Mouse (Mus musculus): ENCODE results near the gene Sf3b1.
"Not testable (repeated sequence)": the region's sequence is repeated elsewhere in the genome, so short reads cannot be mapped to it uniquely, and the experiment has no call there.

Sf3b1 gene

DNA sequence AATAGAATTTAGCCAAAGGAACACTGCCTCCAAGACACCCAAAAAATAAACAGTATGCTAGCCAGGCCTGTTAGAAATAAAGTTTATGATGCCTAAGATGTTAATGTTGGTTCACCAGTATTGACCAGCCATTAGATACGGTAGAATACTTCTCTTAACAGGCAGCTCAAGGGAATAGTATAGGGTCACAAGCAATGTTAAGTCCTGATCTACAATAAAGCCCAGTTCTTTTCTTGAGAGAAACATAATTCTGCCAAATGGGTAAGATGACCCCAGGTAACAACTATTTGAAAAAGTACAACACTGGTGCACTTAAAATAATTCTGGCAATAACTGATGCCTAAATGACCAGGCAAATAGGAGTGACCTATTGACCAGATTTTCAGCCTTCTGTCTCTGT, 685 bp upstream of the Sf3b1 start:
- DNase-seq: no peak

DNA sequence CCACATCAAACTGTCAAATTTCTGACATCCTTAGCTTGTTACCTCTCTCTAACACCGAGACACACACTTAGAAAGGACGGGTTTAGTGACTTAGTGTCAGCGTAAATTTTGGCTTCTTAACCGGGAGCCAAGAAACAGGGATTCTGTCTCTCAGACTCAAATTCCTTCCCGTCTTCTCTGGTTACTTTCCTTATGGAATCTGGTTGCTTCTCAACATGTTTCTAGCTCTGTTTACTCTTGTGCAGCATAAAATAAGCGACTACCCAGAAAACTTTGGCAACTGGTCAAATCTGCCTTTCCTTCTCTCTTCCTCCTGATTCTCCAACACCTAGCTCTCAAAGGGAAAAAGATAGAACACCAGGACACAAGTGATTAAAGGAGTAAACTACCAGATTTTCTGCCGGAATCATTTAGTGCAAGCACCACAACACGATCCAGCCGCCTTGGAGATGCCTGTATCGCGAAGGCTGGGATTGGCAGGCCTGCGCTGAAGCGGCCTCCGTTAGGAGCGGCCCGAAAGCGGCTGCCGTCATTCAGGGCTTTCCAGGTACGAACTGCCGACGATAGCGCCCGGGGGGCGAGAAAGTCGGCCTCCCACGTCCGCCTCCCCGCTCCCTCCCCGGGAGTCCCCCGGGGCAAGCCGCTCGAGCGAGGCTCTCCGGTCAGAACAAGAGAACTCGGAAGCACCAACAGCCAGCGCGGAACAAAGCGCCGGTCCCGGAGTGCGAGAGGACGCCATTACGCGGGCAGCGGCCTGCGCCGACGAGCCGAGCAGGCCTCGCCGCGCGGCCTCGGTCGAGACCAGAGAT, 633 bp downstream of the Sf3b1 start:
- DNase-seq: no peak

DNA sequence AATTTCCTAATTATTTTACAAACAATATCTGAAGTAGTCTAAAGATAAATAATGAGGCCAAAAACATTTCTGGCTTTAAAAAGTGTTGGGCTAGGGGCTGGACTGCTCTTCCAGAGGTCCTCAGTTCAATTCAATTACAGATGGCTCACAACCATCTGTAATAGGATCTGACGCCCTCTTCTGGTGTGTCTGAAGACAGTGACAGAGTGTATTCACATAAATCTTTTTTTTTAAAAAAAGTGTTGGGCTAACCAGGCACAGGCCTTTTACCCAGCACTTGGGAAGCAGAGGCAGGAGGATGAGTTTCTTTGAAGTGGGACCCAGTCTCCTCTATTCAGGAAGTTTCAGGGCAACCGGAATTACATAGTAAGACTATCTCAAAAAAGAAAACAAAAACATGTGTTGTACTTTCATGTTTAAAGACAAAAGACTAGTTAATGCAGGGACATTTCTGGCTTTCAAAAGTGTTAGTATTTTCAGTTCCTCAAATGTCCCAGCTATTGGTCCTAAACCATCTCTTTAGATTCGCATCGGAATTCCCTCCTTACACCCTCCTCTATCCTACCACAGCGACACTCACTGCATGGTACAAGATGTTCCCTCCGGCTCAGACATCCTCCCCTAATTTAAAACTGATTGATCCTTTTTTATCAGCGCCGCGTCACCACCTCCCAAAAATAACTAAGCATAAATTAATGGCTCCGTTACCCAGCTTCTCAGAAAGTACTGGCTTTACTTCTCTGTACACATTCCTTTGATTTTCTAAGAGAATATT, 1.4 kb downstream of the Sf3b1 start:
- DNase-seq: peak; percentile 43 to 52

DNA sequence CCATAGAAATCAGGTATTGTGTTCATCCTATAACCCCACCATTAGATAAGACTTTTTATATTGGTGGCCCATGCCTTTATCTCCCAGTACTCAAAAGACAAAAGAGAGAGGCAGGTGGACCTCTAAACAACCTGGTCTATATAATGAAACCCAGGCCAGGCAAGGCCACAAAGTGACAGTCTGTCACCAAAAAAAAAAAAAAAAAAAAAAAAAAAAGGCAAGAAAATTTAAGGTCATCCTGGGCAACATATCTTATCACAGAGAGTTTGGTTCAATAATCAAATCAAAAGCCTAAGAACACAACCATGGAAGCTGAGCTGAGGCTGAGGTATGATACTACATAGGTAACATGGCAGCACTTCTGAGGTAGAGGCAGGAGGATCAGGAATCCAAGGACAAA, 5.4 kb downstream of the Sf3b1 start:
- no peak for DNase-seq

DNA sequence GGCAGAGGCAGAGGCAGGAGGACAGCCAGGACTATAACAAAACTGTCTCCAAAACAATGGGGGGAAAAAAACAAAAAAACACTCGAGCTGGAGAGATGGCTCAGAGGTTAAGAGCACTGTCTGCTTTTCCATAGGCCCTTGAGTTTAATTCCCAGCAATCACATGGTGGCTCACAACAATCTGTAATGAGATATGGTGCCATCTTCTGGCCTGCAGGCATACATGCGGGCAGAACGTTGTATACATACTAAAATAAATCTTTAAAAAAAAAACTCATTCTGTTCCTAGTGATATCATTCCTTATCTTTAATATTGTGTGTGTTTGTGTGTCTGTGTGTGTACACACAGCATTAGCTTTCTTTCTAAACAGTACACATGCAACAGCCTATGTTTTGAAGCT, 14.8 kb downstream of the Sf3b1 start:
- DNase-seq: no peak

DNA sequence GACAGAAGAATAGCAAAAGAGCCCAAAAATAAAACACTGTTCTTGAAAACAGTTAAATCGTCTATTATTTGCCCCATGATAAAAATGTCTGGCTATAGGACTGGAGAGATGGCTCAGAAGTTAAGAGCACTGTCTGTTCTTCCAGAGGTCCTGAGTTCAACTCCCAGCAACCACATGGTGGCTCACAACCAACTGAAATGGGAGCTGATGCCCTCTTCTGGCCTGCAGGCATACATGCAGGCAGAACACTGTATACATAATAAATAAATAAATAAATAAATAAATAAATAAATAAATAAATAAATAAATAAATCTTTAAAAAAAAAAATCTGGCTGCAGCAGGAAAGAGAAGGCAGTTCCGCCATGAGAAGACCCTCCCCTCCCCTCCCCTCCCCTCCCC, 19.0 kb downstream of the Sf3b1 start:
- DNase-seq: peak; percentile 36 to 40

DNA sequence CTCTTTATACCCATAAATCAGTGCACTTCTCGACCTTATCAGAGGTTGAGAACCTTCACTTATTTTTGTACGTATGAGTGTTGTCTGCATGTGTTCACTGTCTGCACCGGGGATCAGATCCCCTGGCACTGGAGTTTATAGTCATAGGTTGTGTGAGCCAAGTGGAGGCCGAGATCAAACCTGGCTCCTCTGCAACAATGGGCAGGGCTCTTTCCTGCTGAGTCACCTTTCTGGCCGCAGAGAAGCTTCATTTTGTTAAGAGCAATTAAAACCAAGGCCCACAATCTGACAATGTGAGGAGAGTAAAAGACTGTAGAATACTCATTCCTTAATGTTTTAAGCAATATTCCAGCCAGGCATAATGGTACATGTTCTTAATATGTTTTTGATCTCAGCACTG, 33.7 kb downstream of the Sf3b1 start:
- DNase-seq: no peak

DNA sequence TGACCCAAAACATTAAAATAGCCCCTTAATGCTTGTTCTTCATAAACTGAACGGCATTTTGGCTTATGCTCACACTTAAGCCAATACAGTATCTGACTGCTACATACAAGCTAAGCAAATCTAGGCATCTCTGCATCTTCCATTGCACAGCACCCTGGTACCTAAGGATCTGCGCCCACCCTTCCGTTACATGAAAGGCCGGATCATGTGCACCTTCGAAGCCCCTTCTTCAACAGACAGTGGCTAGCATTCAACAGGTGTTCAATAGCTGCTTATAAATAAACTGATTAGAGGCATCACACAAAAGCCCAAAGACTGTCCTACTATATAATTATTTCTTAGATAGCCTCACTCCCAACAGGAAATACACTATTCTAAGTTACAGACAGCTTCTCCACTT, 41.0 kb downstream of the Sf3b1 start:
- DNase-seq: no peak

DNA sequence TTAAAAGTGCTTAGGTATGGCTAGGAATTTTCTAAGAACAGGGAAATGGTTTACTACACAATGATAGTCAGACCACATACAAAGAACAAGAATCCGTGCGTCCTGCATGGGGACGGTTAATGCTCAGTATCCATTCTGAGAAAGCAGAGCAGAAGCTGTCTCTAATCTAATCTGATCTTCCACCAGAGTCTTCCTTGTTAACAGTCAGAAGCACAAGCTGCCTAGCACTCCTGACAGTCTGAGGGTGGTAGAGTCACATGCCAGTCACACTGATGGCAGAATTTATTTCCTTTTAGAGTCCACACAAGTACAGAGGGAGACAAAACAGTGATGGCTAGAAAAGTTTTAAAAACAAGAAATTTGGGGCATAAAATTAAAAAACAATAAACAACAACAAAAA, 41.5 kb downstream of the Sf3b1 start:
- no peak for DNase-seq

DNA sequence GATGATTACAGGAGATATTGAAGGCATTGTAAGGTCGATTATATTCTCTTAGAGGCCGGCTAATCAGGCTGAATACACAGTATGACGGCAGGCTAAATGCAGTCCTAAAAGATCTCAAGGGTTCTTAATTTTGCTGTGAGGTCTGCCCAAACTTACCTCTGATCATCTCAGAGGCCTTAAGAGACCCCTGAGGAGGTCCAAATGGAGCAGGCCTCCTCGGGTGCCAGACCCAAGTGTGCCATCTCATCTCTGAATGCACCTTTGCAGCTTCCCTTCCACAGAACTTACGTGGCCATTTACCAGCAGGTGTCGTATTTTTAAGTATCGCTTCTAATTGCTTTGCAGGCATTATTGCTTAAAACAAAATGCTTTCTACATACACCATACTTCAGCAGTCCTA, 43.1 kb downstream of the Sf3b1 start:
- no peak for DNase-seq

DNA sequence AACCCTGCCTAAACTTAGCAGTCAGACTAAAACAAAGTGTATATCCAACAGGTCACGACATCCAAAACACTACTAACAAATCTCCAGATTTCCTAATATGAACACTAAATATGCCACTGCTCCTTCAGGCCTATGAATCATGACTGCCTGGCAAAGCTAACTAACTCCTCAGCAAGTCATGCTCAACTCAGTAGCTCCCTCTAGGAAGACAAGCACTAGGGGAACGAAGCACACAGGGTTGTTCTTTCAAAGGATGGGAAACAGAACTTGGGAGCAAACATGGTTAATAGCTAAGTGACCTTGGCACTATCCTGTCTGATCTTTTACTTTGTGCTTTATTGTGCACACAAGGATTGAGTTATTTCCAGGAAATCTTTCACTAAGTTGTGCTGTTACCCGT, 43.9 kb downstream of the Sf3b1 start:
- no peak for DNase-seq

DNA sequence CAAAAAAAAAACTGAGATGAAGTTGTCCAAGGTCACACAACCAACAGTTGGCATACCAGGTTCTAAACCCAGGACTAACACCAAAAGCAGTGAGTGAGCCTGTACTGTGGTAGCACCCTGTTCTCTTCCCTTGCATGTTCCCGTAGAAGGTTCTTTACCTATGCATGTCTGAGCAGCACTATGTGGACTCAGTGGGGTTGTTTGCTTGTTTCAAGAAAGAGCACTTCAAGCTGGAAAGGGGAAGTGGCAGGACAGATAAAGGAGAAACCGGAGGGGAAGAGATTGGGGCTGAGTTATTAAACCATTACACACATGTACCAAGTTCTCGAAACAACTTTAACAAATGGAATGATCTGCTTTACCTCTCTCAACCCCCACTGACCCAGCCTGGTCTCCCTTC, 44.6 kb downstream of the Sf3b1 start:
- peak in 1 of 2 experiments; percentile 7 for DNase-seq

DNA sequence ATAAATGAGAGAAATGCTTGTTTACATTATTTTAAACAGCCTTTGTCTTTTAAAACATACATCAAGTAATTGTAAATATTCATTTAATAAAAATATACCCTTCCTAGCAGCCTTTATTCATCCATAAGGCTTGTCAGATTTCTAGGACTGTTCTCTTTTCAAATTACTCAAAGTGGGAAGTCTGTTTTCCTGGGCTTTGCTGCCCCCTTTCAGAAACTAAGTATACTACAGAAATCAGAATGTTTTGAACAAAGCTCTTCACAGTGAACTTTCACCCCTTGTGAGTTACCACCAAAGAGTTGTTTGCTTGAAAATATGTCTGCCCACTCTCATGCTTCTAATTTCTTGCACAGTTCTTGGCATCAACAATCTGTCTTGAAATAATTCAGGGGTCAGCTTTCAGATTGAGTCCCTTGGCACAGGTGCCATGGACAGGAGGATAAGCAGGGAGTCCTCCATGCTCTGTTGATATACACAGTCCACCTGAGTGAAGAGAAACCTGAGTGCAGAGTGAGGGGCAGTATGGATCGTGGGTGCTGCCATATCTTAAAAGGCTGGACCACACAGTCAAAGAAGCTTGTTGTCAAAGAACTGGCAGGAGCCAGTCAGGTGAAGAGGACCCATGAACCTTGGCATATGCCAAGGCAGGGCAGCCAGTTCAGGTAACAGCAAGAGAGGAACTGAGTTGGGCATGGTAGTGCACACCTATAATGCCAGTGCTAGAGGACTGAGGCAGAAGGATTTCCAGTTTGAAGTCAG, 47.9 kb downstream of the Sf3b1 start:
- DNase-seq: peak; percentile 21 to 22

DNA sequence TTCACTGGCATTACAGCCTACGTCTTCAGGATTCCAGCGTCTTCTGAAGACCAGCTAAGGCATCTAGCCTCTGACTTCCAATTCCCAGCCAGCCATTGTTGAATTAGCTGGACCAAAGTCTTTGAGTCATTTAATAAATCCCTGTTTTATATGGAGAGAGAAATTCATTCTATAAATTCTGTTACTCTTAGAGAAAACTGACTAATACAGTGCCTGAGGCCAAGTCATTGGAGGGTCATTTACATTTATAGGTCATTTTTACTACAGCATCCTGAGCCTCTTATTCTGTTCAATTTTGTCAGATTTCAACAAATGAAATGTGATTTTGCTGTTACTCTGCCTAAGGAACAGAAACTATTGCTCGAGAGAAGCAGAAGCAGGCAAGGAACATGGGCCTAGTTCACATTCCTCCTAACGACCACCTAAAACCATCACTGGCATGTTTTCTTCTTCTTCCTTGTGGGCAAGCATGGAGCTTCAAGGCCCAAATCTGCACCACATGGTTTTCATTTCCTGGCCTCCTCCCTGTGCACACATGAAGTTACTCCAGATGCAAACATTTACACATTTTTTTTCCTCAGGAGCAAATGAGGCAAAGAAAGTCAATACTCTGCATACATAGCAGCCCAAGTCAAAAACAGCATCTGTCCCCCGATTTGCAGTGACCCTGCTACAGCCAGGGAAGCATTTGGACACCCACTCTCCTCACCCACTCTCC, 55.4 kb downstream of the Sf3b1 start:
- DNase-seq: no peak

DNA sequence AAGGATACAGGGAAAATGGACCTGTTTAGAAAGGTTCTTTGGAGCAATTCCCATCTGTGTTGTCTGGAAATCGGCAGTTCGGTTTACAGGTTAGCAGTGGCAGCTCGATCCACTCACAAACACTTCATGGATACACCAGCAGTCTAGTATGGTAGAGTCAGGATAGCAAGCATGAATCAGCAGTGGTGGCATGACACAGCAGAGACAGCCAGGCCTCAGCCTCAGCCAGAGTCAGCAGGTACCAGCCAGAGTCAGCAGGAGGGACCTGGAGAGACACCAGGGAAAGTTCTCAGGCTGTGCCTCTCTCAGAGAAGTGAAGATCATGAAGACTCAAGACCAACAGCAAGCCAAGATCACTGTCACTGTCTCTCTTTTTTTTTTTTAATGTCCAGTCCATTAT, 60.4 kb downstream of the Sf3b1 start:
- DNase-seq: no peak

DNA sequence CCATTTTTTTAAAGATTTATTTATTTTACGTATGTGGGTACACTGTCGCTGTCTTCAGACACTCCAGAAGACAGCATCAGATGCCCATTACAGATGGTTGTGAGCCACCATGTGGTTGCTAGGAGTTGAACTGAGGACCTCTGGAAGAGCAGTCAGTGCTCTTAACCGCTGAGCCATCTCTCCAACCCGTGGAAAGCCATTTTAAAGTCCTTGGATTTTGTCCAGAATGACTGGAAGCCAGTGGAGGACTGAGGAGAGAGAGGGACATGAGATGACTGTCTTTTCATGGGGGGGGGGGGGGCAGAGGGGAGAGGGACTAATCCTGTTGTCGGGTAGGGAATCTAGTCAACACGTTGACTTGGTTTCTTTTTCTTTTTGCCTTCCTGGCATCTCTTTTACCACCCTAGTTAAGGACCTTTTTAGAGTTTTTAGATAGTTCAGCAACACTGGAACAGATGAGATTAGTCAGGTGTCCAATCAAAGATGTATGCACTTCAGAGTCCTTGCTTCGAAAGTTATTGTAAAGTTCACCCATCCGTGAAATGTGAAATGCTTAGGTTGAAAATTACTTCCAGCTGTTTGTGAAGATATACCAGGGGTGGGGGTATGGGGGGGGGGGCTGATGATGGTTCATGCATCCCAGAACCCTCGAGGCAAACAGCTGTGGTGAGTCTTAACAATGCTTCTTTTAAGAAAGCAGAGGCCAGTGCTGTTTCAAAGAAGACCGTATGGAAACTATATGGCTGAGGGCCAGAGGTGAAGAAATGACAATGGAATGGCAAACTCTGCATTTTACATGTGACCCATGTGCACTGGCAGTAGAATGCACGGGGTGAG, 61.9 kb downstream of the Sf3b1 start:
- DNase-seq: no peak

DNA sequence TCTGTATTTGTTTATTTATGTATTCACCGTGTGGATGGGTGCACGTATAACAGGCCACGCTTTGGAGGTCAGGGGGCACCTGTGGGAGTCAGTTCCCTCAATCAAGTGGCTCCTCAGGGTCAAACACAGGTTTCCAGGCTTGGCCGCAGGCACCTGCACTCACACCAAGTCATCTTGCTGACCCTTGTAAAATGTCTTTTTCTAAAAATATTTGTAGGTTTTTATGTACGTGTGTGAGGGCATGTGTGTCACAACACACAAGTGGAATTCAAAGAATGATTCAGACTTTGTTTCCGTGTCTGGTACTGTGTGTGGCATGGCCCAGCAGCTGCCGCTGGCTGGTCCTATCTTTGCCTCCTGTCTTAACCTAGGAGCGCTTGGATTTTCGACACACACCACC, 65.6 kb downstream of the Sf3b1 start:
- no peak for DNase-seq

DNA sequence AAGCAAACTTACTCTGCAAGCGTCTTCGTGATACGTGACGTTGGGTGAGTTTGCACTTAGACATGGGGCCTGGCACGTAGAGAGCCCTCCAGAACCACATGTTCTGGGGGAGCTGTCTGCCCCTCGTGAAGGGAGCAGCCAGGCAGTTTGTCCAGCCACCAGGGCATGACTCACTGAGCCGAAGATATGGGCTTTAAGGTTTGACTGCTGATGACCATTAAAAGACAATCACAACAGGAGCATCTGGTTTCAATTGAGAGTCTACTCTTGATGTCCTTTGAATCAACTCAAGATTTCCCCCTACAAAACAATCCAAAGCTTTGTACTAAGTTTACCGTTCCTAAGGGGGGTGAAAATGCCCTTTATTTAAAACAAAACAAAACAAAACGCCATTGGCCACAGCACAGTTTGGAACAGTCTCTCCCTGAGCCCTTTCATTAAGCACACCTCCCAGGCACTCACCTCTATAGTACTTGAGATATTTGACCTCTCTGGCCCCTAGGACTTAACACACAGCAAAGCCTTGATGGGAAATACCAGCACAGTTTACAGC, 66.6 kb downstream of the Sf3b1 start:
- DNase-seq: no peak

DNA sequence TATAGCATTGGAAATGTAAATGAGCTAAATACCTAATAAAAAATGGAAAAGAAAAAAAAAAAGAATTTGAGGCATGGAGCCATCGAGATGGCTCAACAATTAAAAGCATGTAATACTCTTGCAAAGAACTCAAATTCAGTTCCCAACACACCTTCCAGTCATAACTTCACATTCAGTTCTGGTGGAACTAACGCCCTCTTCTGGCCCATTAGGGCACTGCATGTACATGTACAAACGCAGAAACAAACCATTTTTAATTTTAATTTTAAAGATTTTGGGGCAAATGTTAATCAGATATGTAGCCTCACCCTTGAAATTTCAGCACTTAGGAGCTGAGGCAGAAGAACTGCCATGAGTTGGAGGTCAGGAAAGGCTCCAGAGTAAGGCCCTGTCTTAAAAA, 68.8 kb downstream of the Sf3b1 start:
- DNase-seq: peak; percentile 58 to 59

DNA sequence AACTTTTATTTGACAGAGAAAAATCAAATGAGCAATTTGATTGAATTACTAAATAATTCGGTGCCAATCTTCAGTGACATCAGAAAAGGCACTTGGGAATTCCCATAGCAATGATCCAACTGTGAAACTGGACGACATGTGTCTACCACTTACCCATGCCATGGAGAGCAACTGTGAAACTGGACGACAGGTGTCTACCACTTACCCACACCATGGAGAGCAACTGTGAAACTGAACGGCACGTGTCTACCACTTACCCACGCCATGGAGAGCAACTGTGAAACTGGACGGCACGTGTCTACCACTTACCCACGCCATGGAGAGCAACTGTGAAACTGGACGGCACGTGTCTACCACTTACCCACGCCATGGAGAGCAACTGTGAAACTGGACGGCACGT, 70.3 kb downstream of the Sf3b1 start:
- DNase-seq: not testable (repeated sequence)

DNA sequence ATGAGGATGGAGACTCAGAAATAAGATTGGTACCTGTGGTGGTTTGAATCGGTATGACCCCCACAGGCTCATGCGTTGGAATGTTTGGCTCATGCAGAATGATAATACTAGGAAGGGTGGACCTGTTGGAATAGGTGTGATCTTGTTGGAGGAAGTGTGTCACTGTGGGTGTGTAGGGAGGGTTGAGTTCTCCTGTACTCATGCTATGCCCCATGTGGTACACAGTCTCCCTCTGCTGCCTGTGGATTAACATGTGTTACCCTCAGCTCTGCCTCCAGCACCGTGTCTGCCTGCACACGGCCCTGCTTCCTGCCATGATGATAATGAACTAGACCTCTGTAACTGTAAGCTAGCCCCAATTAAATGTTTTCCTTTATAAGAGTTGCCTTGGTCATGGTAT, 72.4 kb downstream of the Sf3b1 start:
- no peak for DNase-seq

DNA sequence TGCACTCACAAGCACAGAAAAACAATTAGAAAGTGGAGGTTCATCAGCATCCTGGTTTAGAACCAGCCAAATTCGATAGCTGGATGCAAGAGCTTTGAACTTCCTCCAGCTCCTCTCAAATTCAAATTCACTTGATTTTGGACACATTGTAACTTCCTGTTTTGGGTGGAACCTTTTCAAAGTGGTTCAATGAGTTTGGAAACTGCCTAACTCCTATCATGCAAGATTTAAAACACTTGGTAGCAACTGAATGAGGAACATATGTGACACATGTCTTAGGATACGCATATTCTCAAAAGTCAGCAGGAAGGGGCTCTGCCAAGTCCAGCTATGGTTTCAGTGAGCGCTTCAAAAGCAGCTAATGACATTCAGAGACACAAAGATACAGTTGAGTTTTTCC, 82.6 kb downstream of the Sf3b1 start:
- peak; percentile 10 to 14 for DNase-seq
